ENCODE assay signal across 8 mouse cellular contexts in the genomic region with DNA sequence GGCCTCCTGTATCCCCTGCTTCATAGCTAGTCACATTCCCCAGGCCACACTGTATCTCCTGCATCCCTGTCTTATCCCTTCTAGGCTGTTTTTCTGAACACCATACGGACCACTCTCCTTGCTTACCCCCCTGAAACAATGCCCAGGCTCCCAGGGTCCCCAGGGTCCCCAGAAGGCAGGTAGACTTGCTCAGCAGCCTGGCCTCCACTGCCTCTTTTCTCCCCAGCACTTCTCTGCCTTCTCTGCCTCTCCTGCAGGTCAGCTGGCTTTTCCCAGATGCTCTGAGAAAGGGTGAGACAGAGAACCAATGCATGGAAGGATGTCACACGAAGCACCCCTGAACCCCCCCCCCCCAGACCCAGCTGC. TPM values are rescaled to one million over a fixed set of nuclear protein-coding genes. Genes with fewer than 3 reads are reported as not detected.
A peak's percentile ranks its signal among the peaks of the same experiment; 100 is the strongest.
DNase-seq lines count a peak whose midpoint lies in the region; ATAC-seq lines count a peak whose summit lies in the region.
"Had no signal": no experiment of that assay in that cellular context is flagged by ENCODE, and none has a peak within 500 bp of the region (broad histone marks: within the 10 kb centered on the region; RNA-seq: fewer than 3 reads in every experiment).

No protein-coding gene starts in this region.

- H3K27me3 ChIP-seq in embryonic facial prominence, embryonic 13.5 days, result no peaks in the 10 kb centered on the region
- no peaks in the 10 kb centered on the region for H3K27me3 ChIP-seq in forebrain, embryonic 13.5 days
- H3K27me3 ChIP-seq in limb, embryonic 10.5 days (ENCODE audit: low read depth, poor library complexity, severe bottlenecking), result peaks cover 44% of the 10 kb centered on the region
- no peaks in the 10 kb centered on the region for H3K27me3 ChIP-seq in neural tube, embryonic 14.5 days (ENCODE audit: control insufficient read depth, insufficient read depth, low read length)

- WGBS in embryonic facial prominence, embryonic 13.5 days, result 13% methylated on average over 2 of the region's 2 CpGs
- WGBS in forebrain, embryonic 13.5 days, result 21% methylated on average over 2 of the region's 2 CpGs
- WGBS in limb, embryonic 10.5 days, result 23% methylated on average over 2 of the region's 2 CpGs
- WGBS in neural tube, embryonic 14.5 days, result 19% methylated on average over 2 of the region's 2 CpGs

- H3K9ac ChIP-seq in embryonic facial prominence, embryonic 13.5 days, result peak overlapping the region; percentile 100
- H3K9ac ChIP-seq in forebrain, embryonic 13.5 days, result peak overlapping the region; percentile 100
- peak overlapping the region; percentile 94 for H3K9ac ChIP-seq in neural tube, embryonic 14.5 days (replicated peaks; ENCODE audit: low read depth, low read length)

- intact Hi-C loops in heart, postnatal 36 days (cut with DNase I), result no loop called here

- H3K4me1 ChIP-seq in embryonic facial prominence, embryonic 13.5 days, result peaks cover 63% of the 10 kb centered on the region
- H3K4me1 ChIP-seq in forebrain, embryonic 13.5 days, result peaks cover 71% of the 10 kb centered on the region
- H3K4me1 ChIP-seq in limb, embryonic 10.5 days, result peaks cover 68% of the 10 kb centered on the region
- H3K4me1 ChIP-seq in neural tube, embryonic 14.5 days (ENCODE audit: control insufficient read depth, insufficient read depth, low read length), result peaks cover 27% of the 10 kb centered on the region

- peak; percentile 41 for DNase-seq in limb, embryonic 10.5 days (ENCODE audit: low spot score)
- no peak for DNase-seq in adrenal gland, postnatal 10 days
- DNase-seq in heart, postnatal 36 days, result no peak
- no peak for DNase-seq in yolk sac, embryonic 10.5 days (ENCODE audit: low spot score)
- DNase-seq: cerebellum, adult 9-11 months had no signal

- no peaks in the 10 kb centered on the region for H3K9me3 ChIP-seq in embryonic facial prominence, embryonic 13.5 days
- H3K9me3 ChIP-seq in forebrain, embryonic 13.5 days (replicated peaks), result no peaks in the 10 kb centered on the region
- no peaks in the 10 kb centered on the region for H3K9me3 ChIP-seq in limb, embryonic 10.5 days (replicated peaks)
- H3K9me3 ChIP-seq in neural tube, embryonic 14.5 days (ENCODE audit: control insufficient read depth, low read length), result no peaks in the 10 kb centered on the region

- H3K36me3 ChIP-seq in embryonic facial prominence, embryonic 13.5 days, result no peaks in the 10 kb centered on the region
- H3K36me3 ChIP-seq in forebrain, embryonic 13.5 days (ENCODE audit: poor library complexity, severe bottlenecking), result no peaks in the 10 kb centered on the region
- no peaks in the 10 kb centered on the region for H3K36me3 ChIP-seq in limb, embryonic 10.5 days
- H3K36me3 ChIP-seq in neural tube, embryonic 14.5 days (ENCODE audit: control insufficient read depth, insufficient read depth, low read length), result no peaks in the 10 kb centered on the region

- no peak for ATAC-seq in embryonic facial prominence, embryonic 13.5 days (ENCODE audit: insufficient number of reproducible peaks, insufficient read depth, low FRiP score, low TSS enrichment, low read depth)
- no peak for ATAC-seq in forebrain, embryonic 13.5 days
- ATAC-seq in neural tube, embryonic 14.5 days (ENCODE audit: low read depth), result no peak

- H3K27ac ChIP-seq in embryonic facial prominence, embryonic 13.5 days, result peak overlapping the region; percentile 100
- H3K27ac ChIP-seq in forebrain, embryonic 13.5 days, result peak overlapping the region; percentile 99
- peak overlapping the region; percentile 46; the same call in 1 of the 2 replicates for H3K27ac ChIP-seq in limb, embryonic 10.5 days
- H3K27ac ChIP-seq in neural tube, embryonic 14.5 days (ENCODE audit: low read depth, low read length), result peak overlapping the region; percentile 96

- peak overlapping the region; percentile 93 for H3K4me2 ChIP-seq in embryonic facial prominence, embryonic 13.5 days
- peak overlapping the region; percentile 79 for H3K4me2 ChIP-seq in forebrain, embryonic 13.5 days
- peak overlapping the region; percentile 81 for H3K4me2 ChIP-seq in neural tube, embryonic 14.5 days (ENCODE audit: low read depth, low read length)

- H3K4me3 ChIP-seq in embryonic facial prominence, embryonic 13.5 days, result peak overlapping the region; percentile 97
- H3K4me3 ChIP-seq in forebrain, embryonic 13.5 days, result peak overlapping the region; percentile 99
- peak overlapping the region; percentile 88 for H3K4me3 ChIP-seq in limb, embryonic 10.5 days
- H3K4me3 ChIP-seq in neural tube, embryonic 14.5 days (ENCODE audit: low read depth, low read length), result peak overlapping the region; percentile 81

RNA-seq across cellular contexts. Expression of a gene that starts 2.7 kb away (rescaled TPM):
- polyA plus RNA-seq in embryonic facial prominence, embryonic 13.5 days (2015; fragmentation: Nextera tagmentation; extraction: Ambion mirVana), result 35.7 and 40.6 TPM in 2 replicates
- 53.5 and 61.1 TPM in 2 replicates for polyA plus RNA-seq in forebrain, embryonic 13.5 days (2015; fragmentation: Nextera tagmentation; extraction: Ambion mirVana)
- 5.4 and 7.8 TPM in 2 replicates for polyA plus RNA-seq in limb, embryonic 10.5 days (2016; fragmentation: Nextera tagmentation; extraction: Ambion mirVana)
- 38.0 and 38.2 TPM in 2 replicates for polyA plus RNA-seq in neural tube, embryonic 14.5 days (2014; fragmentation: Nextera tagmentation; extraction: Ambion mirVana)
- 1 to 10 TPM; 1.7 to 1.9 TPM for total RNA-seq in adrenal gland, postnatal 10 days (2021)
- total RNA-seq in heart, postnatal 36 days (2021), result under 1 TPM; 0.76 to 0.86 TPM

Comparison
In these comparisons a context has a peak if more than half of its experiments do, and no peak if none do; other contexts are left out.
1. H3K27ac ChIP-seq: peak in every context shown above with its lines; median percentile 100 in embryonic facial prominence, embryonic 13.5 days; 99 in forebrain, embryonic 13.5 days; 96 in neural tube, embryonic 14.5 days; 46 in limb, embryonic 10.5 days.